Mouse (Mus musculus): ENCODE data around the gene Sec1. TPM values are rescaled to one million over a fixed set of nuclear protein-coding genes. Genes with fewer than 3 reads are reported as not detected.

Sec1 gene
- polyA plus RNA-seq, 1 experiment from 2014 or later: 4.4 TPM

GRCm38 (mm10) chr7:45702316-45702715, 8.1 kb upstream of the Sec1 start:
- TF ChIP-seq CTCF (IDR thresholded peaks at IDR 0.05): no peak
- DNase-seq (ENCODE audit: low read depth, low spot score) (no peak), ATAC-seq (no peak)
- no peaks in the 10 kb centered on the region for H3K27me3 ChIP-seq
- in situ Hi-C loops (cut with MboI; ENCODE audit: low pct_unique_long_range_greater_than_20kb): loop anchor here (25.0 kb wide), 1 partner anchor 840 kb away; the partner anchor contains the start of genes Pnkp and Ptov1
- POLR2A ChIA-PET: no interaction called here
- CTCF ChIA-PET: interaction anchor here (1.0 to 4.9 kb wide), 2 partner anchors 19 to 122 kb away, joined by 4 to 31 read pairs; partner anchors contain the start of gene Ntn5

- ATAC-seq (no peak), DNase-seq (ENCODE audit: low read depth, low spot score) (no peak)
- TF ChIP-seq CTCF (IDR thresholded peaks at IDR 0.05): no peak
- ChIA-PET CTCF (interaction anchor here (0.7 to 4.9 kb wide), 2 partner anchors 16 to 19 kb away, joined by 3 to 31 read pairs; partner anchors contain the start of gene Ntn5), POLR2A (interaction anchor here (1.2 to 2.2 kb wide), 4 partner anchors 11 to 19 kb away, joined by 3 to 6 read pairs (median 5); partner anchors contain the start of gene Ntn5)
- in situ Hi-C loops (cut with MboI; ENCODE audit: low pct_unique_long_range_greater_than_20kb): loop anchor here (25.0 kb wide), 1 partner anchor 839 kb away; the partner anchor contains the start of genes Pnkp and Ptov1
- no peaks in the 10 kb centered on the region for H3K27me3 ChIP-seq
Measured at GRCm38 (mm10) chr7:45701607-45702006, 7.4 kb upstream of the Sec1 start.

- no peaks in the 10 kb centered on the region for H3K27me3 ChIP-seq
- DNase-seq (ENCODE audit: low read depth, low spot score) (no peak), ATAC-seq (no peak)
- in situ Hi-C loops (cut with MboI; ENCODE audit: low pct_unique_long_range_greater_than_20kb): loop anchor here (25.0 kb wide), 1 partner anchor 839 kb away; the partner anchor contains the start of genes Pnkp and Ptov1
- TF ChIP-seq CTCF (IDR thresholded peaks at IDR 0.05): no peak
- CTCF ChIA-PET: interaction anchor here (0.7 to 4.9 kb wide), 2 partner anchors 15 to 18 kb away, joined by 3 to 31 read pairs; partner anchors contain the start of gene Ntn5
- POLR2A ChIA-PET: interaction anchor here (1.2 to 2.2 kb wide), 4 partner anchors 10 to 18 kb away, joined by 3 to 6 read pairs (median 5); partner anchors contain the start of gene Ntn5
Measured at GRCm38 (mm10) chr7:45701072-45701471, 6.9 kb upstream of the Sec1 start.

- no peak for ATAC-seq
- TF ChIP-seq CTCF (IDR thresholded peaks at IDR 0.05): no peak
Measured at GRCm38 (mm10) chr7:45700301-45701015, 6.3 kb upstream of the Sec1 start.

GRCm38 (mm10) chr7:45699523-45700141, 5.4 kb upstream of the Sec1 start, which contains the start of gene Car11:
Gene Car11 (plus strand): TSS chr7:45699843.
- DNase-seq (ENCODE audit: low read depth, low spot score) (no peak), ATAC-seq (no peak)
- in situ Hi-C loops (cut with MboI; ENCODE audit: low pct_unique_long_range_greater_than_20kb): loop anchor here (25.0 kb wide), 1 partner anchor 837 kb away; the partner anchor contains the start of genes Pnkp and Ptov1
- POLR2A ChIA-PET: interaction anchor here (0.6 to 2.2 kb wide), 3 partner anchors 9 to 217 kb away, joined by 4 to 5 read pairs (median 5); no protein-coding TSS in a partner anchor
- no peaks in the 10 kb centered on the region for H3K27me3 ChIP-seq
- no peak for TF ChIP-seq CTCF (IDR thresholded peaks at IDR 0.05)
- CTCF ChIA-PET: interaction anchor here (4.9 kb wide), 1 partner anchor 17 kb away, joined by 31 read pairs; the partner anchor contains the start of gene Ntn5

More at GRCm38 (mm10) chr7:45700301-45701015, 6.3 kb upstream of the Sec1 start:
- H3K27me3 ChIP-seq: no peaks in the 10 kb centered on the region
- CTCF ChIA-PET: interaction anchor here (4.9 kb wide), 1 partner anchor 17 kb away, joined by 31 read pairs; the partner anchor contains the start of gene Ntn5
- in situ Hi-C loops (cut with MboI; ENCODE audit: low pct_unique_long_range_greater_than_20kb): loop anchor here (25.0 kb wide), 1 partner anchor 838 kb away; the partner anchor contains the start of genes Pnkp and Ptov1
- POLR2A ChIA-PET: interaction anchor here (1.2 to 2.2 kb wide), 4 partner anchors 10 to 18 kb away, joined by 3 to 6 read pairs (median 5); partner anchors contain the start of gene Ntn5
- DNase-seq (ENCODE audit: low read depth, low spot score): no peak

- no peaks in the 10 kb centered on the region for H3K27me3 ChIP-seq
- ATAC-seq (no peak), DNase-seq (ENCODE audit: low read depth, low spot score) (no peak)
- CTCF ChIA-PET: interaction anchor here (1.2 kb wide), 1 partner anchor 12 kb away, joined by 3 read pairs; no protein-coding TSS in a partner anchor
- in situ Hi-C loops (cut with MboI; ENCODE audit: low pct_unique_long_range_greater_than_20kb): no loop called here
- POLR2A ChIA-PET: no interaction called here
- no peak for TF ChIP-seq CTCF (IDR thresholded peaks at IDR 0.05)
Measured at GRCm38 (mm10) chr7:45697894-45698293, 3.7 kb upstream of the Sec1 start.

- ATAC-seq (no peak), DNase-seq (ENCODE audit: low read depth, low spot score) (no peak)
- no peaks in the 10 kb centered on the region for H3K27me3 ChIP-seq
- ChIA-PET CTCF (interaction anchor here (2.6 kb wide), 1 partner anchor 12 kb away, joined by 10 read pairs; the partner anchor contains the start of gene Ntn5), POLR2A (interaction anchor here (0.7 kb wide), 1 partner anchor 12 kb away, joined by 3 read pairs; no protein-coding TSS in a partner anchor)
- in situ Hi-C loops (cut with MboI; ENCODE audit: low pct_unique_long_range_greater_than_20kb): no loop called here
- TF ChIP-seq CTCF (IDR thresholded peaks at IDR 0.05): no peak
Measured at GRCm38 (mm10) chr7:45695098-45695497, 896 bp upstream of the Sec1 start.

- ATAC-seq: no peak
- ChIA-PET POLR2A (interaction anchor here (0.7 to 1.0 kb wide), 2 partner anchors 15 to 64 kb away, joined by 3 read pairs; no protein-coding TSS in a partner anchor), CTCF (interaction anchor here (2.8 kb wide), 1 partner anchor 9 kb away, joined by 6 read pairs; no protein-coding TSS in a partner anchor)
- H3K27me3 ChIP-seq: no peaks in the 10 kb centered on the region
- DNase-seq (ENCODE audit: low read depth, low spot score): no peak
- in situ Hi-C loops (cut with MboI; ENCODE audit: low pct_unique_long_range_greater_than_20kb): no loop called here
- no peak for TF ChIP-seq CTCF (IDR thresholded peaks at IDR 0.05)
Measured at GRCm38 (mm10) chr7:45692364-45692763, 1.8 kb downstream of the Sec1 start.

GRCm38 (mm10) chr7:45689800-45690199, 4.4 kb downstream of the Sec1 start:
- DNase-seq (ENCODE audit: low read depth, low spot score) (no peak), ATAC-seq (no peak)
- CTCF ChIA-PET: interaction anchor here (1.0 to 2.1 kb wide), 4 partner anchors 9 to 96 kb away, joined by 3 to 9 read pairs (median 4); no protein-coding TSS in a partner anchor
- POLR2A ChIA-PET: interaction anchor here (0.5 to 1.5 kb wide), 3 partner anchors 11 to 64 kb away, joined by 3 to 5 read pairs (median 5); partner anchors contain the start of gene Car11
- H3K27me3 ChIP-seq: no peaks in the 10 kb centered on the region
- in situ Hi-C loops (cut with MboI; ENCODE audit: low pct_unique_long_range_greater_than_20kb): loop anchor here (10.0 kb wide), 1 partner anchor 125 kb away; no protein-coding TSS in a partner anchor
- no peak for TF ChIP-seq CTCF (IDR thresholded peaks at IDR 0.05)
